Mouse (Mus musculus) 416B (cell line): ENCODE results near the gene Tex52.
A peak's percentile ranks its signal among the peaks of the same experiment; 100 is the strongest.

Experiments used
- DNase-seq: peaks from one replicate; pipeline ENCODE4 v3.0.0; 2011; ENCODE audit warnings: low read depth

Tex52 gene

GRCm38 (mm10) chr6:128380594-128381167 is 5.4 kb downstream of the Tex52 start:
- peak; percentile 30 for DNase-seq

DNA sequence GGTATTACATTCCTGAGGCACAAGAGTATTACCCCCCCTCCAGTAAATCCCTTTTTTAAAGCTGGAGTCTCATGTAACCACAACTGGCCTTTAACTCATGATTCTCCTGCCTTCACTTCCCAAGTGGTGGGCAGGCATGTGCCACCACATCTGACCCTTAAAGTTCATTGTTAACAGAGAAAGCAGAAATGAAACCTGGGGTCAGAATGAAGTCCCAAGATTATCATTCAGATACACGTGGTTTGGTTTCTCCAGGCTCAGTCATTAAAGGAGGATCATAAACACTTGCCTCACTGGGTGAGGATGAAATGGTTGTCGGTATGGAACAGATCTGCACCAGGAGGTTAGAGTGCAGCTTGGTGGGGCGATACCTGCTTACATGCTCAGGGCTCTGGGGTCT is 6.0 kb downstream of the Tex52 start:
- DNase-seq, result no peak

GRCm38 (mm10) chr6:128383752-128384151 is 8.5 kb downstream of the Tex52 start:
- DNase-seq, result no peak

- no peak for DNase-seq
Observed at GRCm38 (mm10) chr6:128385026-128385425, 9.8 kb downstream of the Tex52 start.

GRCm38 (mm10) chr6:128389185-128389584 is 13.9 kb downstream of the Tex52 start:
- no peak for DNase-seq

GRCm38 (mm10) chr6:128390683-128391082 is 15.4 kb downstream of the Tex52 start:
- no peak for DNase-seq

DNA sequence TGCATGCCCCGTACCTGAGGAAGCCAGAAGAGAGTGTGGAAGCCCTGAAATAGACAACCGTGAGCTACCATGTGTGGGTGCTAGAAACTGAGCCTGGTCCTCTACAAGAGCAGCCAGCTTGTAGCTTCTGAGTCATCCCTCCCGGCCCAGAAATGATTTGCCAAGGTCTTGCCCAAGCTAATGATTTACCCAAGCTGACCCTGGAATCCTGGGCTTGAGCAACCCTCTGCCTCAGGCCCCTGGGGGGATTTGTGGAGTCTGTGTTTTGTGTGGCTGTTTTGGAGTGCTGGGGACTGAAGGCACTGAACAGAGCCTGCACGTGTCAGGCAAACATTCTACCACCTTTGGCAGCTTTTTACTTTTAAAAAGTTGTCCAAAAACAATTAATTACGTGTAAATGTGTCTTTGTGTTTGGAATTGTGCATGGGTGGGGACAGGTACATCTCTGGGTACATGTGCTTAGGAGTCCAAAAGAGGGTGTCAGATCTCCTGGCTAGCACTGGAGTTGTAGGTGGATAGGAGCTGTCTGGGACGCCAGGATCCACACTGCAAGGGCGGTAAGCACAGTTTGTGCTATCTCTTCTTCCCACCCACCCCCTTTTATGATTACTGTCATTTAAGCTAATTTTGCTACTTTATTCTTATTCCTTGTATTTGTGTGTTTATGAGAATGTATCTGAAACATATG is 22.5 kb downstream of the Tex52 start:
- peak; percentile 42 for DNase-seq

- no peak for DNase-seq
Observed at GRCm38 (mm10) chr6:128398996-128399395, 23.7 kb downstream of the Tex52 start, which contains the start of gene Nrip2. Nrip2 (plus strand) TSS chr6:128399296.

- DNase-seq, result no peak
Observed at GRCm38 (mm10) chr6:128399421-128400185, 24.3 kb downstream of the Tex52 start.

GRCm38 (mm10) chr6:128404708-128405107 is 29.5 kb downstream of the Tex52 start:
- DNase-seq, result peak; percentile 77

DNA sequence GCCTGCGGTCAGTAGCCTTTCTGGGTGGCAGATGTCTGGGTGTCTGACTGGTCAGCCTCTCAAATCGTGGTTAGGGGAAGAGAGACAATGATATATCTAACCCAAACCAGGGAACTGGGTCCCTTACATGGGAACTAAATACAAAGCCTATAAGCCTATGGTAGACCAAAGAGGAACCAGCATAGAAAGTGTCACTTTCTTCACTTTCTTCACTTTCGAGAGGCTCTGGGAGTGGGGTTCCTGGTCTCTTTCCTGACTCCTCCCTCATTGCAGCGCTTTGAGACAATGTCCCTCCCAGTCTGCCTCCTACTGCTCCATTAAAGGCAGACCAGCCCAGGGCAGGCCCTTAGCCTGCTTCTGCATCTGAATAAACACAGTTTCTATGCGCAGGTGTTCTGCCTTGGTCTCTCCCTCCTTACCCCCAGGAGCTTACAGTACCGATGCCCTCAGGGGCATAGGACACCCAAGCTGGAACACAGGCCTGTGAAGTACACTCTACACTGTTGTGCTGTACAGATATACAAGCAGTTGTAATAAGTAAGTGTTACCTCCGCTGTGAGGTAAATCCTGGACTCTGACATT is 33.4 kb downstream of the Tex52 start:
- no peak for DNase-seq

DNA sequence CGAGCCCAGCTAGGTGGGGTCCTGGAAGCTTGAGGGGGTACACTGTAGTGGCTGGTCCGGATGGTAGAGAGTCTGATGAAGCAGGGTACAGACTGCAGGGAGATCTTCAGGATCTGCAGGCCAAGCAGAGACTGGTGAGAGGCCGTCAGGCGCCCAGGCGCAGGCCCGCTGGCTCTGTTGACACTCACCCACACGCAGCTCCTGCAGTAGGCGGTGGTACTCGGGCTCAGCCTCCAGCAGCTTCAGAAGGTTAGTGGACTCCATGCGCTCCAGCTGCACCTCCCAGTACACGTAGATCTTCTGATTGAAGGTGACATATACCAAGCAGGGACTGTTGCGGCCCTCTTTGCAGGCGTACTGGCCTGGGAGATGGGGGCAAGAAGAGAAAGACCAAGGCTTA is 35.0 kb downstream of the Tex52 start:
- no peak for DNase-seq

GRCm38 (mm10) chr6:128411115-128411514 is 35.9 kb downstream of the Tex52 start:
- DNase-seq, result peak; percentile 70

GRCm38 (mm10) chr6:128416169-128416568 is 40.9 kb downstream of the Tex52 start:
- DNase-seq, result no peak

DNA sequence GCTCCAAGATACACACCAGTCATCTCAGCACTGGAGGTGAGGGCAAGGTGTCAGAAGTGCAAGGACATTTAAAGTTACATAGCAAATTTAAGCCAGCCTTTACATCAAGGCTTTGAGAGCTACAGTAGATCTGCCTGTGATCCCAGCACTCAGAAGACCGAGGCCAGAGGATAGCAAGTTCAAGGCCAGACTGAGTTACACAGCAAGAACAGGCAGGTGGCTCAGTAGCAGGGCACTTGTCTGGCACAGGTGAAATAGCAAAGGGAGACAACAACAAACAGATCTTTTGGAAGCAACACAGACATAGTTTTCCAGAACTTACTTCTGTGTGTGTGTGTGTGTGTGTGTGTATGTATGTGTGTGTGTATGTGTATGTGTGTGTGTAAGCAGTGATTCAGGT is 42.8 kb downstream of the Tex52 start:
- DNase-seq, result no peak

DNA sequence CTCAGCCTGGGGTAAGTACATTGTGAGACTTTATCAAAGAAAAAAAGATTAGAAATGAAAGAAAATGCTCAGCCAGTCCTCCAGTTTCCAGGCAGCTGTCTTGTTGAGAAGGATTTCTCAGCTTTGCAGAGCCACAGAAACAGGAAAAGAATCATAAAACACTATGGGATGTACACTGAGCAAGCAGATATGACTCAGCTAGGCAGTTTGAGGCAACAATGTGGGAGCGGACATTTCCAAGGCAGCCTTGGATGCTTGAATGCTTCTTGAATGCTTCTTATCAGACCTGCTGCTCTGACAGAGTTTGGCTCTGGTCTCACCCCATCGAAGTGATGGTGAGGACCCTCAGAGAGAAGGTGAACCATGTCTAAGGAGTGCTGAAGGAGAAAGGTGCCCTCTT is 45.8 kb downstream of the Tex52 start:
- peak; percentile 64 for DNase-seq

DNA sequence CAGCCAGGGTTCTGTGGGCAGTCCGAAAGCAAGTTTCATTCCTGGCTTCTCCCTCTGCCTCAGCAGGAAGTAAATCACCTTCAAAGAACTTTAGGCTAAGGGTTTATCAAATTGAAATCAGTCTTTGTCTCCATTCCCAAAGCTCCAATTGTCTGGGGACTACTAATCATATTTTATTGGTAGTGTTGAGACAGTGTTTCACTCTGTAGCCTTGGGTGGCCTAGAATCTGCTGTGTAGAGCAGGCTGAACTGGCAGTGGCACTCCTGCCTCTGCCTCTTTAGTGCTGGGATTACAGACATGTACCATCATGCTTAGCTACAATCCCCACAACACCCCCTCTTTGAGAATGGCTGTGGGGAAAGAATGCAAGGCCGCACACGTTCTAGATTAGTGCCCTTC is 46.2 kb downstream of the Tex52 start:
- DNase-seq, result no peak

DNA sequence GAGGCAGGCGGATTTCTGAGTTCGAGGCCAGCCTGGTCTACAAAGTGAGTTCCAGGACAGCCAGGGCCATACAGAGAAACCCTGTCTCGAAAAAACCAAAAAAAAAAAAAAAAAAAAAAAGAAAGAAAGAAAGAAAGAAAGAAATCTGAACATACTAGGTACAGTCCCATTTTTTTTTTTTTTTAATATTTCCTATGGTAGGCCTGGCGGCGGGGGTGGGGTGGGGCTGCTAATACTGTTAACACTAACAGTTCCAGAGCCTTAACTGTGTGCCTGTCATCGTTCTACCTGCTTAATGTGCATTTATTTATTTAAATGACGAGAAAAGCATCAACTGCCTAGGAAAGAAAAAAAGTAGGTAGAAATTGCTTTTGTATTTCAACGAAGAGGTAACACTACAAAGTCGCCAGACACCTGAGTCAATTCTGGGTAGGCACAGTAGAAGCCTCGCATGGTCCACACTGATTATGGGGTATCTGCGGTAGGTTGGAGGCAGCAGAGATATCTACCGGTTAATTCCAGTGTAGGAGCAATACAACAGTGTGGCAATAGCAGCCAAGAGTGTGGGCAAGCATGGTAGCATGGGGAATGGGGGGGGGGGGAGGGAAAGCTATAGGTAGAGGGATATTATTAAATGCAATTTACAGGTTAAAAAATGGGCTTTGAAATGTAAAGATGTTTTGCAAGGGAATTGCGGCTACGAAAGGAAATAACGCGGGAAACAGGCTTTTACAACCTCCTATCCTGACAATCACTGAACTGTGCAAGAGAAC is 48.4 kb downstream of the Tex52 start:
- peak; percentile 68 for DNase-seq

- peak; percentile 98 for DNase-seq
Observed at GRCm38 (mm10) chr6:128424269-128425019, 49.2 kb downstream of the Tex52 start, which contains the start of gene Itfg2. Itfg2 (minus strand) TSS chr6:128424931.

- DNase-seq, result no peak
Observed at GRCm38 (mm10) chr6:128425046-128425445, 49.8 kb downstream of the Tex52 start.

DNA sequence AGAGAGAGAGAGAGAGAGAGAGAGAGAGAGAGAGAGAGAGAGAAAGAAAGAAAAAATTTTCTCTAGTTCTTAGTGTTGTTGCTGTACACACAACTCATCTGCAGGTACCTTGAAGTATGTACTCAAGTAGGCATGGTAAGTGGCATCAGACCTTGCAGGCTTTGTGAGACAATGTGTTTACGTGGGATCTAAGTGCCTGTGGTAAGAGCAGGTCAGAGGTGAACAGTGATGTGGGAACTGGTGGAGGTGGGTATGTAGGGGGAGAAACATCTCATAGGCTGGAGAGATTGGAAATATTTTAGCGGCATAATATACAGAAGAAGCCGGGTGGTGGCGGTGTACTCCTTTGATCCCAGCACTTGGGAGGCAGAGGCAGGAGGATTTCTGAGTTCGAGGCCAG is 52.3 kb downstream of the Tex52 start:
- no peak for DNase-seq
